Mouse (Mus musculus) cerebellum, adult 9-11 months (tissue): ENCODE measurements around the gene Esp18.

Experiments
- DNase-seq: peaks from one replicate; pipeline ENCODE4 v3.0.0; 2022

Gene Esp18

GRCm38 (mm10) chr17:39406059-39406458 is at the start of gene Esp18:
TSS of gene Esp18 (plus strand) at chr17:39406359.
- no peak for DNase-seq

GRCm38 (mm10) chr17:39363316-39363715 is 42.8 kb upstream of the Esp18 start:
- no peak for DNase-seq
